Mouse (Mus musculus): ENCODE data around the gene Gnat2.

Gnat2 gene

DNA sequence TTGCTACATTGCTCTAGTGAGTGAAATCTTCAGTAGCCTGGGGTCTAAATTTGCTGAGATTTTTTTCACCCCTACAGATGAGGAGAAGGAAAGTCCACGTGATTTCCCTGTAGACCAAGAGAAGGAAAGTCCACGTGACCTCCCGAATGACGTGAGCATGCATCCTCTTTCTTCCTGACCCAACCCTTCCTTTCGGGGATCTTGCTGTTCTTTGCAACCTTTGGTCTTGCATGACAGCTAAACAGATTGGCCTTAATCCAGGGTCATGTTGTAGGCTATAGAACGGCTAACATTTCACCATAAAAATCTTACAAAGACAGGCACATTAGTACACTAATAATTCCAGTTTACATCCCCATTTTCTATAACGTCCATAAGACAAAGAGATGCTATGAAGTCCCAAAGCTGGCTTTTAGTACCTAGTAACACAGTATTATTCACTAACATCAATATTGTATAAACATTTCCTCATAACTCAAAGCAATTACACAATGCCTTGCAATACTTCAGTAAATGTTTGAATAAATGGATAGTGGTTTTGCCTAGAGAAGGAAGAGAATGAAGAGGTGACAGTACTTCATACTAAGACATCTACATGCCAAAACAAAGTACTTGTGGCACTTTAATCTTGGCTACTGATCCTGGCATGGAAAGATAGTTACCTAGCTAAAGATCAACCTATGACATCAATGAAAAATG lies 21.2 kb downstream of the Gnat2 start:
- DNase-seq (ENCODE audit: low spot score in 2 of 2): no peak

- DNase-seq (ENCODE audit: low spot score in 2 of 2): no peak
Observed at GRCm38 (mm10) chr3:108117465-108117864, 24.9 kb downstream of the Gnat2 start.

GRCm38 (mm10) chr3:108121101-108121500 lies 28.5 kb downstream of the Gnat2 start:
- no peak for DNase-seq (ENCODE audit: low spot score in 2 of 2)

DNA sequence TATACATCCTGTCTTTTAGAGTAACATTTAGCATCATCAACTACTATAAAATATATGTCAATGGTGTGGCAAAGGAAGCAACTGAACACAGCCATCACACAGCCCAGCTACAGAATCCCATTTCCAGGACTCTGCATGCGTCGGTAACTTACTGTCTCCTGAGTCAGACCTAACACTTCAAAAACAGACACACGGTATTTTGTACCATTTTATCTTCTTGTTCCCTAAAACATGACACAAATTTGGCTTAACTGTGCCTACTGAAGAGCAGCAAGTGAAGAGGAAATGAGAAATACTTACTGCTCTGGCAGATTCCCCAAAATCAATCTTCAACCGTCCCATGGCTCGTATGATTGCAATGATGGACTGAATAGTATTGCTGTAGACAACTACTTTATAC lies 30.7 kb downstream of the Gnat2 start:
- no peak for DNase-seq (ENCODE audit: low spot score in 2 of 2)

GRCm38 (mm10) chr3:108124131-108124530 lies 31.5 kb downstream of the Gnat2 start:
- DNase-seq (ENCODE audit: low spot score in 2 of 2): no peak

DNA sequence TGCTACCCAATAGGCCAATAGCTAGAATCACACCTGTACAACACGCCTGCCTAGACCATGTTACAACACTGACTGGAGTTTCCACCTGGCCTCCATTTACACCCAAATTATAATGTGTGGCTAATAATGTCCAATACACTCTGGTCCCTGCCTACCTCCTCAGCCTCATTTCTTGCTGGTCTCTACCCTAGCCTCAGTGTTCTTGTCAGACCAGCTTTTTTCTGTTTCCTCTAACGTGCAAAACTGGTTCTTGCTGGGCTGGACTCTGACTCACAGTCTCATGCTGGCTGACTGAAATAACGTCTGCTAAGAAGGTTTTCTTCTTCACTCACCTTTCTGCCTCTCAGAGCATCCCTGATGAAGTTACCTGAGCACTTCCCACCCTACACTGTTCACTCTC lies 33.7 kb downstream of the Gnat2 start:
- no peak for DNase-seq (ENCODE audit: low spot score in 2 of 2)

GRCm38 (mm10) chr3:108128520-108128919 lies 35.9 kb downstream of the Gnat2 start:
- no peak for DNase-seq (ENCODE audit: low spot score in 2 of 2)

- DNase-seq (ENCODE audit: low spot score in 2 of 2): no peak
Observed at GRCm38 (mm10) chr3:108129367-108129766, 36.8 kb downstream of the Gnat2 start.

DNA sequence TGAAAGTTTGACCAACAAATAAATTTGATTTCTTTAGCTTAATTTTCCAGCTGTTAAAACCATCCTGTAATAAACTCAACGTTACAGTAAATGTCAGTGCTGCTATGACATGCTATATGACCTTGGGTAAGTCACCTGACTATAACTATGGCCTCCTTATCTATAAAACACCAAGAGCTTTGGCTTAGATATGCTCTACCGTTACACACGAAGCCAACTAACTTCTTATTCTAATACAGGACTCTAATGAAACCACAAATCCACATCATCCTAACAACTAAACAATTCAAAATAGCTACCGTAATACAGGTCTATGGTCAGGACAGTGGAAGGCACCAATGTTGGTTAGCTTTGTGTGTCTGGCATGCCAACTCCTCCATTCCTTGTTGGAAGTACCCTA lies 37.2 kb downstream of the Gnat2 start:
- no peak for DNase-seq (ENCODE audit: low spot score in 2 of 2)

- DNase-seq (ENCODE audit: low spot score in 2 of 2): no peak
Observed at GRCm38 (mm10) chr3:108131216-108131615, 38.6 kb downstream of the Gnat2 start.

GRCm38 (mm10) chr3:108131821-108132220 lies 39.2 kb downstream of the Gnat2 start:
- no peak for DNase-seq (ENCODE audit: low spot score in 2 of 2)

DNA sequence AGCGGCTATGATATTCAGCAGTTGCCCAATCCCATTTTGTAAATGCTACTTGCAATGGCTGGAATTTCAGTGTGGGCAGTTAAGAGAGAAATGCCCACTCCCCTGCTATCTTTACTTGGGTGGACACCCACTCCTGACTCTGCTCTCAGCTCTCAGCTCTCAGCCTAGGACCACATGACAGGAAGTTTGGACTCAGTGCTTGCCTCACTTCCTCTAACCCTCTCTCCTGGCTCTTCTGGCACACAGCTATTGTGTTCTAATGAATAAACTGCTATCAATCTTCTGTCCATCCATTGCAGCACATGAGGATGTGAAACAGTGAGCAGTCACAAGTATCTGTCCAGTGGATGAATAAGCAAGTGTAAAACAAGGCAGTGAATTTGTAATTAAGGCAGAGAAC lies 39.9 kb downstream of the Gnat2 start:
- no peak for DNase-seq (ENCODE audit: low spot score in 2 of 2)

DNA sequence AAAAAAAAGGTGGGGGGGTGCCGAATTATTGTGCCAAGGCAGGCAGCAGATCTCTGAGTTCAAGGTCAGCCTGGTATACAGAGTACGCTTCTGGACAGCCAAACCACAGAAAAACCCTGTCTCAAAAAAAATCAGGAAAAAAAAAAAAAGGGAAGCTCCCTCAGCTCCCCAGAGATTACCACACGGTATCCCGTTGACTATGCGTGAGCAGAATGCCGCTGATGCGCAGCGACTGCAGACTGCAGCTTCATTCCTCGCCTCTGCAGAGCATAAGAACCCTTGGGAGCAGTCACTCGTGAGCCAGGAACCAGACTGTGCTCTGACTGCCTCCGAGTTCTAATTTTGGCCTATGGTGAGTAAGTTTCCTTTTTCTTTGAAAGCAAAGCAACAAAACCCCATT lies 42.1 kb downstream of the Gnat2 start:
- peak in 1 of 2 experiments; percentile 47 for DNase-seq (ENCODE audit: low spot score in 2 of 2)

- no peak for DNase-seq (ENCODE audit: low spot score in 2 of 2)
Observed at GRCm38 (mm10) chr3:108139113-108139512, 46.5 kb downstream of the Gnat2 start.

DNA sequence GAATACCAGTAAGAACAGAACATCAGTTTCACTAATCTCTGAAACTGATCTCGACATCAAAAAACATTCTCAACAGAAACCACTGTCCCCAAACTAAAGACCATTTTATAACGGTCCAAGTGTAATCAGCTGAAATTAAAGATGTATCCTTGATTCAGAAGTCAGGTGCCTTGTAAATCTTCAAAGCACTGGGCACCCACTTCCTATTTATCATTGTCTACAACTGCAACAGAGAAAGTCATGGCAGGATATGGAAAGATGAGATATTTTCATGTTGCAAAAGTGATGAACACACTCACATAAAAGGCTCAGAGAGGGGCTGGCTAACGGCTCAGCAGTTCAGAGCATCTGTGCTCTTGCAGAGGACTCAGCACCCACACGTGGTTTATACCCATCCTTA lies 48.2 kb downstream of the Gnat2 start:
- no peak for DNase-seq (ENCODE audit: low spot score in 2 of 2)

DNA sequence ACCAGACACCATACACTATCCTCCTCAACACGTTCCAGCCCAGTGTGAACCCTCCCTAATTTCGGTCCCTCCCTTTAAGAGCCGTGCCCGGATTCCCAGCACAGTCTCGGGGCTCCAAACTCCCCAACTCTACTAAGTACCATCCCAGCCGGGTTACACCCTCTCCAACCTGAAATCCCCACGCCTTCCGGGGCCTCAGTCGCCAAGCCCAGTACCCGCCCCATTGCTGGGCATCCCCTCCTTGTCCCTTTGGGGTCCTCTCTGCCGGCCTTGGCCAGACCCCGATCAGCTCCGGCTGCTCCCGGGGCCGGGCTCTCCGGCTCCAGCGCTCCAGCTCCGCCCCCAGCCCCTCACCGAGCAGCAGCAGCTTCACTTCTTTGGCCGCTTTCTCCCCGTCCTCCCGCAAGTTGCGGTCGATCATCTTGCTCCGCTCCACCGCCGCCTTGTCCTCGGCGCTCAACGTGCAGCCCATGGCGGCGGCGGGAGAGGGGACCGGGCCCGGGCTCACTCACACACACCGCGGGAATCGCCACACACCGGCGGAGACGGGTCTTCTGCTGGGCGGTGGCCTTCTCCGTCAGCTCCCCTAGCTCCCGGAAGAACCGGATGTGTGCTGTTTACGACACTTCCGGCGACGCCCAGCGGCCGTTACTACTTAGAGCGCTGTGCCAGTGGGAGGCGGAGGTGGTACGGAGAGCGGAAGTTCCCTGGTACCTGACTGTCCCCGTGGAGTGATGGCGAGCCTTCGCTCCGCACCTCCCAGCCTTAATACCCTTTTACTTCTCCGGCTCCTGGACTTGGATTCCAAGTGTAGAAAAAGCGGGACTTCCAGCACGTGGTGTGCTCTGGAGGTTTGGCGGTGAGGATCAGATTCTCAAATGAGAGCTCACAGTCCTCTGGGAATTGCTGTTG lies 53.2 kb downstream of the Gnat2 start, which contains the start of gene Gnai3:
Gnai3 (minus strand) TSS at position 613 of the 912 bp plus-strand sequence.
- DNase-seq (ENCODE audit: low spot score in 2 of 2): peak; percentile 76 to 79

GRCm38 (mm10) chr3:108146671-108147070 lies 54.1 kb downstream of the Gnat2 start:
- no peak for DNase-seq (ENCODE audit: low spot score in 2 of 2)

DNA sequence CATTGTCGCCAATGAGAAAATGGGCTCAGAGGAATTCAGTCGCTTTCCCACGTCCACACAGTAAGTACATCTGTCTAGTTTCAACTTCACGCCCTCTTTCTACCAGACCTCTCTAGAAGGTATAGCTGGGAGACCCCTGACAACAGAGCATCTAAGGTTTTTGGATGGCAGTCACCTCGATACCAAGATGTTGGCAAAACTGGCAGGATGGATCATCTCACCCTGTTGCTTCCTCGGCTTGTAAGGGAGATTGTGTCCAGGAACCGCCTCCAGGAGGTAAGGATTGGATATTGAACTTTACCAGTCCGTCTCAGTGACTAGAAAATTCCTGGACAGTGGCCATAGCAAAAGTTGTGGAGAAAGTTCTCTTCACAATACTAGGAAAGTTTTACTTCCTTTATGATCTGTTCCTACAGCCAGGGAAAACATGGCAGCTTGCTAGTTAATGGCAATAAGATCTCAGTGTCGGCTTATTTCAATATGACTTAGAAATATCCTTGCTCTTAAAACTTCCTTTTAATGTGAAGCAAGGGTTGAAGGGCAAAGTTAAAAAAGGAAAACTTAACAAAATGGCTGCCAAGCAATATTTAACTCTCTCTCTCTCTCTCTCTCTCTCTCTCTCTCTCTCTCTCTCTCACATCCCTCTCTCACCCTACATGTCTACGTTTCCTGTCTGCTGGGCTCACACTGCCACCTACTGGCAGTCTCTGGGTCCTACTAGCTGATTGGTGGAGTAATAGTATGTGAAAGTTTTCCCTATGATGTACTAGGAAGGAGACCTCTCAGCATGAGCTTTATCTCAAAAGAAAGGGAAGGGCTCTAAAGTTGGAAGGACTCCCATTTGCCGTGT lies 55.0 kb downstream of the Gnat2 start:
- peak; percentile 80 to 90 for DNase-seq (ENCODE audit: low spot score in 2 of 2)
